Mouse (Mus musculus) gastrocnemius, postnatal 25 days (tissue): ENCODE results near the gene Gm5269. TPM values are rescaled to one million over a fixed set of nuclear protein-coding genes. Genes with fewer than 3 reads are reported as not detected.

Source experiments
- DNase-seq: peaks from one replicate; pipeline ENCODE4 v3.0.0; 2022
- total RNA-seq, 2 experiments: library from RNA; stranded (reverse); gene quantifications; 1 replicate in 1 of 2; 2 replicates in 1 of 2; pipeline ENCODE4 v1.2.3; 2021

Gm5269 gene
- total RNA-seq, 2 experiments from 2014 or later = not detected

GRCm38 (mm10) chr1:45877463-45877862, 12.6 kb downstream of the Gm5269 start:
- no peak for DNase-seq

- DNase-seq = no peak
Observed at GRCm38 (mm10) chr1:45876450-45877198, 13.4 kb downstream of the Gm5269 start.

- no peak for DNase-seq
Observed at GRCm38 (mm10) chr1:45875640-45876039, 14.4 kb downstream of the Gm5269 start.

- no peak for DNase-seq
Observed at GRCm38 (mm10) chr1:45873250-45873649, 16.8 kb downstream of the Gm5269 start.

GRCm38 (mm10) chr1:45868479-45869137, 21.5 kb downstream of the Gm5269 start:
- no peak for DNase-seq

- no peak for DNase-seq
Observed at GRCm38 (mm10) chr1:45868050-45868449, 22.0 kb downstream of the Gm5269 start.

- no peak for DNase-seq
Observed at GRCm38 (mm10) chr1:45866288-45867018, 23.6 kb downstream of the Gm5269 start.

- DNase-seq = no peak
Observed at GRCm38 (mm10) chr1:45865727-45866126, 24.3 kb downstream of the Gm5269 start.

- no peak for DNase-seq
Observed at GRCm38 (mm10) chr1:45865316-45865715, 24.8 kb downstream of the Gm5269 start.

- DNase-seq = peak; percentile 21
Observed at GRCm38 (mm10) chr1:45864564-45865014, 25.5 kb downstream of the Gm5269 start.

GRCm38 (mm10) chr1:45863641-45864040, 26.4 kb downstream of the Gm5269 start:
- no peak for DNase-seq

- DNase-seq = no peak
Observed at GRCm38 (mm10) chr1:45861162-45861561, 28.9 kb downstream of the Gm5269 start.

- no peak for DNase-seq
Observed at GRCm38 (mm10) chr1:45860349-45860748, 29.7 kb downstream of the Gm5269 start.

GRCm38 (mm10) chr1:45858038-45858437, 32.0 kb downstream of the Gm5269 start:
- DNase-seq = no peak

GRCm38 (mm10) chr1:45845466-45845865, 44.6 kb downstream of the Gm5269 start:
- no peak for DNase-seq

Other genes with a start within 250 kb of the Gm5269 start
- gene Wdr75, start 95.1 kb downstream of the Gm5269 start, total RNA-seq = 10 to 100 TPM; 11.3 to 16.0 TPM
- gene Slc40a1, start 36.2 kb upstream of the Gm5269 start, total RNA-seq = 10 to 100 TPM in 1 of 2 experiments, 1 to 10 TPM in 1; 9.2 to 12.0 TPM
- under 1 TPM; 0.11 to 0.23 TPM for gene Dnah7b, start 176.0 kb upstream of the Gm5269 start, total RNA-seq